21 mouse cellular contexts compared by ENCODE assay signal in the genomic region with DNA sequence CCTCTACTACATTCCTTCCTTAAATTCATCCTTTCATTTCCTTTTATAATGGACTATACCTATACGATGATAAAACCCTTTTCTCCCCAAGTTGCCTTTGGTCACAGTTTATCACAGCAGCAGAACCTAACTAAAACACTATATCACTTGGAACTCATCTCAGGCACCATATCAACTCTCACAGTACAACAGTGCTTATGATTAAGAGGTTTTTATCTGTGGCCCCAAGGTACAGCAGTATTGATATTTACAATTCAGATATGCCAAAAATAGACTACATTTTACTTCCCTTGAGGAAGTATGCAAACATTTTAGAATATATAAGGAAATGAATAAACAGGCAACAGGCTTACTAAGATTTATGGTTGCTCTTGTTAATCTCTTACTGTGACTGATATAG.
"Had no signal": no experiment of that assay in that cellular context is flagged by ENCODE, and none has a peak within 500 bp of the region (broad histone marks: within the 10 kb centered on the region; RNA-seq: fewer than 3 reads in every experiment).

No protein-coding gene starts in this region.

- ATAC-seq: lung, postnatal 0 days; midbrain, embryonic 13.5 days; midbrain, embryonic 15.5 days had no signal

- H3K9me3 ChIP-seq: lung, embryonic 15.5 days; megakaryocyte, embryonic 14.5 days; midbrain, embryonic 10.5 days; midbrain, embryonic 13.5 days; midbrain, embryonic 15.5 days; neural tube, embryonic 13.5 days; neural tube, embryonic 15.5 days; stomach, embryonic 15.5 days had no signal

- H3K36me3 ChIP-seq: lung, embryonic 15.5 days; midbrain, embryonic 10.5 days; midbrain, embryonic 13.5 days; midbrain, embryonic 15.5 days; neural tube, embryonic 13.5 days; neural tube, embryonic 15.5 days; stomach, embryonic 15.5 days had no signal

- H3K4me1 ChIP-seq: lung, embryonic 15.5 days; midbrain, embryonic 10.5 days; midbrain, embryonic 13.5 days; midbrain, embryonic 15.5 days; neural tube, embryonic 13.5 days; neural tube, embryonic 15.5 days; stomach, embryonic 15.5 days had no signal

- H3K27me3 ChIP-seq: lung, embryonic 15.5 days; megakaryocyte, embryonic 14.5 days; midbrain, embryonic 13.5 days; midbrain, embryonic 15.5 days; neural tube, embryonic 13.5 days; neural tube, embryonic 15.5 days; stomach, embryonic 15.5 days had no signal

- H3K27ac ChIP-seq: lung, embryonic 15.5 days; macrophage; midbrain, embryonic 10.5 days; midbrain, embryonic 13.5 days; midbrain, embryonic 15.5 days; neural tube, embryonic 13.5 days; neural tube, embryonic 15.5 days; stomach, embryonic 15.5 days; stomach, postnatal 0 days had no signal

- DNase-seq: lung, adult 2 months; lung, postnatal 14 days; lung, postnatal 36 days; retina, postnatal 1 day; right cerebral cortex, adult 18-20 months; right cerebral cortex, postnatal 25 days; thymus, adult 2 months; thymus, postnatal 25 days; thymus, postnatal 4 days had no signal

- H3K4me2 ChIP-seq: lung, embryonic 15.5 days; midbrain, embryonic 13.5 days; midbrain, embryonic 15.5 days; neural tube, embryonic 13.5 days; neural tube, embryonic 15.5 days; stomach, embryonic 15.5 days had no signal

- H3K9ac ChIP-seq: lung, embryonic 15.5 days; midbrain, embryonic 13.5 days; midbrain, embryonic 15.5 days; neural tube, embryonic 13.5 days; neural tube, embryonic 15.5 days; stomach, embryonic 15.5 days had no signal

- H3K4me3 ChIP-seq: lung, embryonic 15.5 days; megakaryocyte, embryonic 14.5 days; midbrain, embryonic 10.5 days; midbrain, embryonic 13.5 days; midbrain, embryonic 15.5 days; myocyte; neural tube, embryonic 13.5 days; neural tube, embryonic 15.5 days; stomach, embryonic 15.5 days had no signal
